Mouse (Mus musculus) brain, embryonic 14.5 days (tissue): Measurements from ENCODE around the gene Hoxd11.

Source experiments
- CTCF ChIP-seq: fragments of 200-500 bp; IDR thresholded peaks from 2 replicates; pipeline ENCODE4 v1.5.1; 2012; ENCODE audit warnings: inconsistent platforms, mild to moderate bottlenecking, moderate library complexity, borderline replicate concordance; ENCODE audit not compliant: insufficient read depth, insufficient read length; ENCODE audit errors: extremely low read depth
- POLR2A ChIP-seq: fragments of 200-500 bp; IDR thresholded peaks from 2 replicates; pipeline ENCODE4 v1.6.1; 2012; ENCODE audit warnings: mild to moderate bottlenecking, inconsistent platforms, borderline replicate concordance; ENCODE audit not compliant: poor library complexity, insufficient read depth, insufficient read length, severe bottlenecking; ENCODE audit errors: extremely low read depth

DNA sequence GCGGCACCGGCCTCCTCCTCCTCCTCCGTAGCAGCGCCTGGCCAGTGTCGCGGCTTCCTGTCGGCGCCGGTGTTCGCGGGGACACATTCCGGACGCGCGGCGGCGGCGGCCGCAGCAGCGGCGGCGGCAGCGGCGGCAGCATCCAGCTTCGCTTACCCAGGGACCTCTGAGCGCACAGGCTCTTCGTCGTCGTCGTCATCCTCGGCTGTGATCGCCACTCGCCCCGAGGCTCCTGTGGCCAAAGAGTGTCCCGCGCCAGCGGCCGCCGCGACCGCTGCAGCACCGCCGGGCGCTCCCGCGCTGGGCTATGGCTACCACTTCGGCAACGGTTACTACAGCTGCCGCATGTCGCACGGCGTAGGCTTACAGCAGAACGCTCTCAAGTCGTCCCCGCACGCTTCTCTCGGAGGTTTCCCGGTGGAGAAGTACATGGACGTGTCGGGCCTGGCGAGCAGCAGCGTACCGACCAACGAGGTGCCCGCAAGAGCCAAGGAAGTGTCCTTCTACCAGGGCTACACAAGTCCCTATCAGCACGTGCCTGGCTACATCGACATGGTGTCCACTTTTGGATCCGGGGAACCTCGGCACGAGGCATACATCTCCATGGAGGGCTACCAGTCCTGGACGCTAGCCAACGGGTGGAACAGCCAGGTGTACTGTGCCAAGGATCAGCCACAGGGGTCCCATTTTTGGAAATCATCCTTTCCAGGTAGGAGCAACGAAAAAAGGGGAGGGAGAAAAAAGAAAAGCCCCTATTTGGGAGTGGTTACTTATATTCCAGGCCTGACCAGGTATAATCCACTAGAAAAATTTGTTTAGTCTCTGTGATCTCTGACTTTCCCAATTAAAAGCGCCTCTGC lies 10.8 kb upstream of the Hoxd11 start:
- TF ChIP-seq CTCF: no peak
- TF ChIP-seq POLR2A: no peak
